Mouse (Mus musculus): ENCODE data around the gene Rac1. TPM values are rescaled to one million over a fixed set of nuclear protein-coding genes. Genes with fewer than 3 reads are reported as not detected.

Rac1 gene
- polyA plus RNA-seq, 1 experiment from 2014 or later = 475 TPM

DNA sequence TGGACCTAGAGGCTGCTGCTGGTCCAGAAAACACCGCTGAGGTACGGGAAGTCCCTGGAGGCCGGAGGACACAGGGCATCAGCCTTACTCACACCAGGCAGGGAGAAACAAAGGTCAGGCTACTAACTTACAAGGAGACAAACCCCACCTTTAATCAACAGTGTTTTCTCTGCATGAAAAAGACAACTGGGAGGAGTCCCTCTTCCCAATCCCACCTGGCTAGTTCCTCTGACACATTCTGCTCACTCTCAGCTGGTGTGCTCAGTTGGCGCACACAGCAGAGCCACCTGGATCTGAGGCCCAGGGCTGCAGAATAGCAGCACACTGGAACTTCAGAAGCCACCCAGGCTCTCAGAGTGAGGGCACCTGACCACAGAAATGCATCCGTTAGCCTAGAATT is 13.0 kb downstream of the Rac1 start:
- Histone ChIP-seq H3K4me2 (ENCODE audit: low read depth, low read length) (no peak overlapping the region), H3K27ac (ENCODE audit: low read length) (no peak overlapping the region), H3K9ac (ENCODE audit: low read length) (no peak overlapping the region), H3K4me1 (replicated peaks; ENCODE audit: control insufficient read depth, insufficient read depth, low read length) (peaks cover 21% of the 10 kb centered on the region), H3K27me3 (ENCODE audit: control insufficient read depth, insufficient read depth, low read depth, low read length) (no peaks in the 10 kb centered on the region), H3K4me3 (ENCODE audit: low read length) (no peak overlapping the region), H3K36me3 (ENCODE audit: control insufficient read depth, insufficient read depth, low read length) (peaks cover 35% of the 10 kb centered on the region), H3K9me3 (ENCODE audit: control insufficient read depth, low read length) (no peaks in the 10 kb centered on the region)
- WGBS = 93% methylated on average over 5 of the region's 5 CpGs
- ATAC-seq (ENCODE audit: low read depth) = no peak

DNA sequence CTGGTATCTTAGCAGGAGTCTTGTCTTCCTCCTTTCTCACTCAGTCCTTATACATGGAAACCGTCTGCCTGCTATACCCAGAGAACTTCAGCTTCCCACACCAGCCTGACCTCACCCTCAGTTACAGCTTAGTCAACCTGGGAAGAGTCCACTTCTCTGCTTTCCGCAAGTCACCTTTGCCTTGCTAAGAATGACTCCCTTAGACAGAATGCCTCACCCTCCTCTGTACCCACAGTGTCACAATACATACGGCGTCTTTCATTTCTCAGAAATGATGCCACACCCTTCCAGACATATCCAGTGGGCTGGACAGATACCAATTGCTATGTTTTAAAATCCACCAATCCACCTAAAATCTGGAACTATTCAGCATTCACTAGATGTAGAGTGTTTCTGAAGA is 15.5 kb downstream of the Rac1 start:
- Histone ChIP-seq H3K27ac (ENCODE audit: low read length) (no peak overlapping the region), H3K27me3 (ENCODE audit: control insufficient read depth, insufficient read depth, low read depth, low read length) (no peaks in the 10 kb centered on the region), H3K36me3 (ENCODE audit: control insufficient read depth, insufficient read depth, low read length) (peaks cover 35% of the 10 kb centered on the region), H3K4me2 (ENCODE audit: low read depth, low read length) (no peak overlapping the region), H3K4me3 (ENCODE audit: low read length) (no peak overlapping the region), H3K9me3 (ENCODE audit: control insufficient read depth, low read length) (no peaks in the 10 kb centered on the region), H3K4me1 (replicated peaks; ENCODE audit: control insufficient read depth, insufficient read depth, low read length) (peaks cover 5% of the 10 kb centered on the region; the same call in 1 of the 2 replicates), H3K9ac (ENCODE audit: low read length) (no peak overlapping the region)
- 79% methylated on average over 4 of the region's 4 CpGs for WGBS
- no peak for ATAC-seq (ENCODE audit: low read depth)

DNA sequence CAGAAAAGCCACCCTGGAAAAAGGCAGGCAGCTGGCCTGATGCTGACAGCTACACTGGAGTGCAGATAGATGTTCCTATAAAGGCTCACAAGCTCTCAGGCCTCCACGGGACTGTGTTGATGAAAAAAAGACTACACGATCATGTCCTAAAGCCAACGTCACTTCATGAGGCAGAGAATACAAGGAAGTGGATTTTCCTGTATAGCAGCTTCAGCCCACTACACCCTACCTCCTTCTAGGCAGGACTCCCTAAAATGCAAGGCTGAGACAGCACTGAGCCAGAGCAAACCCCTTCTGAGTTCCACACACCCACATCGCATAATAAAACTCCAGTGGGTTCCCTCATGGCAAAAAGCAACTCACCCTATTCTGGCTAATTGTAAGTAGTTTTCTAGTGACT is 16.3 kb downstream of the Rac1 start:
- Histone ChIP-seq H3K27me3 (ENCODE audit: control insufficient read depth, insufficient read depth, low read depth, low read length) (no peaks in the 10 kb centered on the region), H3K9ac (ENCODE audit: low read length) (no peak overlapping the region), H3K4me3 (ENCODE audit: low read length) (no peak overlapping the region), H3K4me1 (replicated peaks; ENCODE audit: control insufficient read depth, insufficient read depth, low read length) (peaks cover 5% of the 10 kb centered on the region; the same call in 1 of the 2 replicates), H3K27ac (ENCODE audit: low read length) (no peak overlapping the region), H3K4me2 (ENCODE audit: low read depth, low read length) (no peak overlapping the region), H3K9me3 (ENCODE audit: control insufficient read depth, low read length) (no peaks in the 10 kb centered on the region), H3K36me3 (ENCODE audit: control insufficient read depth, insufficient read depth, low read length) (peaks cover 37% of the 10 kb centered on the region)
- ATAC-seq (ENCODE audit: low read depth) = no peak
- 41% methylated on average over 4 of the region's 4 CpGs for WGBS

DNA sequence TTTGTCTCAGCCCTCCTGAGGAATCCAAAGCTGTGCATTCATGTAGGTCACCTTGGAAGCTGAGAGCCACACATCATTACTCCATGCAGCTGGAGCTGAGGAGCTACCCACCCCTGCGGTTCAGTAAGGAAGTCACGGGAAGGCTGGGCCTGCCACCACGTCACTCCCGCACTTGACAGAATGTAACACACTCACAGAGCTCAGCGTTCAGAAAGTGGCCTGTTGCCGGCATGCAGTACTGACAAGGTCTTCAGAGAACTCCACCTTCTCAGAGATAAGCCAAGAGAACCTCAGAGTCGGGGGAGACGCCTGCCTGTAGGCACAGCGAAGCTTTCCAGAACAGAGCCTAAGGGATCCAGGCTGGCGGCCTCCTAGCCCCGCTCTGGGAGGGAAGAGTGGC is 18.1 kb downstream of the Rac1 start:
- Histone ChIP-seq H3K9ac (ENCODE audit: low read length) (0 out of 2 replicates have a peak overlapping the region, but pooled peaks have one; percentile 12), H3K9me3 (ENCODE audit: control insufficient read depth, low read length) (no peaks in the 10 kb centered on the region), H3K4me1 (replicated peaks; ENCODE audit: control insufficient read depth, insufficient read depth, low read length) (peaks cover 5% of the 10 kb centered on the region; the same call in 1 of the 2 replicates), H3K4me2 (ENCODE audit: low read depth, low read length) (no peak overlapping the region), H3K4me3 (ENCODE audit: low read length) (no peak overlapping the region), H3K36me3 (ENCODE audit: control insufficient read depth, insufficient read depth, low read length) (peaks cover 35% of the 10 kb centered on the region), H3K27ac (ENCODE audit: low read length) (no peak overlapping the region), H3K27me3 (ENCODE audit: control insufficient read depth, insufficient read depth, low read depth, low read length) (no peaks in the 10 kb centered on the region)
- 50% methylated on average over 11 of the region's 11 CpGs for WGBS
- ATAC-seq (ENCODE audit: low read depth) = peak; percentile 37; the same call in 1 of the 2 replicates

DNA sequence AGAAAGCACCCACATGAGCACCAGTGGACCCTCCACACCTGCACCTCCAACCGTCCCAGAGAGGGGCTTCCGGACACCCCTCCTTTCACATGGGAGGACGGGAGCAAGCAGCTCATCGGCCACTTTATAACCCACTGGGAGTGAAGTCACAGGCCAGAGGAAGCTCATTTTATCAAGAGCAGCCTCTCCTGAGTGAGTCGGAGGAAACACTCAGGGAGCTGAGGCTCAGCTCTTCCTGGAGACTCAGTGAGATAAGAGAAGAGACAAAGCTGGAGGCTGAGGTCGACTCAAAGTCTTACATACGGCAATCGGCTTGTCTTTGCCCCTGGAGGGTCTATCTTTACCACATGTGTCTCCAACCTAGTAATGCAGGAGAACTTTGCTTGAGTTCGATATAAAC is 18.5 kb downstream of the Rac1 start:
- no peak for ATAC-seq (ENCODE audit: low read depth)
- no peak overlapping the region for H3K4me2 ChIP-seq (ENCODE audit: low read depth, low read length)
- H3K27ac ChIP-seq (ENCODE audit: low read length) = no peak overlapping the region
- no peak overlapping the region for H3K4me3 ChIP-seq (ENCODE audit: low read length)
- H3K9ac ChIP-seq (ENCODE audit: low read length) = no peak overlapping the region
- H3K4me1 ChIP-seq (replicated peaks; ENCODE audit: control insufficient read depth, insufficient read depth, low read length) = peaks cover 5% of the 10 kb centered on the region; the same call in 1 of the 2 replicates
- no peaks in the 10 kb centered on the region for H3K9me3 ChIP-seq (ENCODE audit: control insufficient read depth, low read length)
- no peaks in the 10 kb centered on the region for H3K27me3 ChIP-seq (ENCODE audit: control insufficient read depth, insufficient read depth, low read depth, low read length)
- H3K36me3 ChIP-seq (ENCODE audit: control insufficient read depth, insufficient read depth, low read length) = peaks cover 36% of the 10 kb centered on the region
- 57% methylated on average over 9 of the region's 9 CpGs for WGBS

DNA sequence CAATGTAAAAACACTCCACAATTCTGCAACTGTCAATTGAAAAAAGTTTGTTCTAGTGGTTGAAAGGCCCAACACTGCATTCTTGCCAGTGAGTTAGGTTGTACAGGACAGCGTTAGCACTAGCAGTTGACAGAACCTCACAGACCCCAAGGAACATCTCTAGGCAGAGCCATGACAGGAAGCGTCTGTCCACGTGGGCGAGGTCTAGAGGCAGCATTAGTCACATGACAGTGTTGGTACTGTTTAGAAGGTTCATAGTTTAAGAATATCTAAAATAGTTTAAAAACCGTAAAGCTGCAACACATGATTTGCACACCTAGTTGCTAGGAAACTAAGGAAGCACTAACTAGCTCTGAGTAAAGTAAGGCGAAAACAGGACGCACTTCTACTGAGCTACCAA is 22.3 kb downstream of the Rac1 start:
- 74% methylated on average over 7 of the region's 7 CpGs for WGBS
- H3K27ac ChIP-seq (ENCODE audit: low read length) = no peak overlapping the region
- no peak overlapping the region for H3K4me2 ChIP-seq (ENCODE audit: low read depth, low read length)
- no peak overlapping the region for H3K4me3 ChIP-seq (ENCODE audit: low read length)
- peaks cover 3% of the 10 kb centered on the region; the same call in 1 of the 2 replicates for H3K4me1 ChIP-seq (replicated peaks; ENCODE audit: control insufficient read depth, insufficient read depth, low read length)
- H3K27me3 ChIP-seq (ENCODE audit: control insufficient read depth, insufficient read depth, low read depth, low read length) = no peaks in the 10 kb centered on the region
- H3K36me3 ChIP-seq (ENCODE audit: control insufficient read depth, insufficient read depth, low read length) = peaks cover 21% of the 10 kb centered on the region
- H3K9me3 ChIP-seq (ENCODE audit: control insufficient read depth, low read length) = no peaks in the 10 kb centered on the region
- ATAC-seq (ENCODE audit: low read depth) = no peak
- no peak overlapping the region for H3K9ac ChIP-seq (ENCODE audit: low read length)

DNA sequence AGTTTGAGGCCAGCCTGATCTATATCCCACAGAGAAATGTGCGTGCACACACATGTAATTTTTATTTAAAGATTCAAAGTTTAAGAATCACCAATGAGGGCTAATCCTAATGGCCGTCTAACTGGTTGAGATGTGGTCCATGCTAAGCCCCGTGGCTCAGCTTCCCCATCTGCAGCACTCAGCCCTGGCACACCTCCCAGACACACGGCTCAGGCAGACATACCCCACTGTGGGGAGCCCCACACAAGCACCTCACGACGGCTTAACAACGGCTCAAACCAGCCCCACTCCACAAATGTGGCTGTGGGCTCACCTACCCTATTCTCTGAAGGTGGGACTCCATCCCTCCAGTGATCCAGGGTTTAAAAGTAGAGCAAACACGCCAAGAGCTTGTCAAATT is 22.8 kb downstream of the Rac1 start:
- WGBS = 84% methylated on average over 8 of the region's 8 CpGs
- Histone ChIP-seq H3K4me1 (replicated peaks; ENCODE audit: control insufficient read depth, insufficient read depth, low read length) (peaks cover 3% of the 10 kb centered on the region; the same call in 1 of the 2 replicates), H3K9me3 (ENCODE audit: control insufficient read depth, low read length) (no peaks in the 10 kb centered on the region), H3K4me3 (ENCODE audit: low read length) (no peak overlapping the region), H3K4me2 (ENCODE audit: low read depth, low read length) (no peak overlapping the region), H3K27ac (ENCODE audit: low read length) (no peak overlapping the region), H3K9ac (ENCODE audit: low read length) (no peak overlapping the region), H3K36me3 (ENCODE audit: control insufficient read depth, insufficient read depth, low read length) (peaks cover 21% of the 10 kb centered on the region), H3K27me3 (ENCODE audit: control insufficient read depth, insufficient read depth, low read depth, low read length) (no peaks in the 10 kb centered on the region)
- ATAC-seq (ENCODE audit: low read depth) = no peak

DNA sequence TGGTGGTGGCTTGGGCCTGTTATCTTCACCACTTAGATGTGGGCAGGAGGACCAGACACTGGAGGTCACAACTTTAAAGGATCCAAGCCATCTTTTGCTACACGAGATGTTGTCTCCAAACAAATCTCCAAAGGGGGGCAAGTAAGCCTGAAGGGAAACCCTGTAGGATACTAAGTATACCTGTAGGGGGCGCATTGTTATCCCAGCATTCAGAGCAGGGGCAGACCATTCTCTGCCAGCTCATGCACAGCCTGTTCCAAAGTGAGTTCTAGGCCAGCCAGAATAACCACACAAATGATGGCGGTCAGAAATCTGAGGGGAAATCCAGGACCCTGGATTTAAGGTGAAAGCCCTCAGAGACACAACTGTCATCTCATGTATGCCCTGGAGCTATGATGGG is 23.4 kb downstream of the Rac1 start:
- H3K4me1 ChIP-seq (replicated peaks; ENCODE audit: control insufficient read depth, insufficient read depth, low read length) = no peaks in the 10 kb centered on the region; the same call in 1 of the 2 replicates
- H3K9me3 ChIP-seq (ENCODE audit: control insufficient read depth, low read length) = no peaks in the 10 kb centered on the region
- WGBS = 67% methylated on average over 3 of the region's 3 CpGs
- no peak overlapping the region for H3K27ac ChIP-seq (ENCODE audit: low read length)
- H3K36me3 ChIP-seq (ENCODE audit: control insufficient read depth, insufficient read depth, low read length) = peaks cover 21% of the 10 kb centered on the region
- H3K27me3 ChIP-seq (ENCODE audit: control insufficient read depth, insufficient read depth, low read depth, low read length) = no peaks in the 10 kb centered on the region
- H3K4me3 ChIP-seq (ENCODE audit: low read length) = no peak overlapping the region
- no peak overlapping the region for H3K9ac ChIP-seq (ENCODE audit: low read length)
- ATAC-seq (ENCODE audit: low read depth) = no peak
- no peak overlapping the region for H3K4me2 ChIP-seq (ENCODE audit: low read depth, low read length)

DNA sequence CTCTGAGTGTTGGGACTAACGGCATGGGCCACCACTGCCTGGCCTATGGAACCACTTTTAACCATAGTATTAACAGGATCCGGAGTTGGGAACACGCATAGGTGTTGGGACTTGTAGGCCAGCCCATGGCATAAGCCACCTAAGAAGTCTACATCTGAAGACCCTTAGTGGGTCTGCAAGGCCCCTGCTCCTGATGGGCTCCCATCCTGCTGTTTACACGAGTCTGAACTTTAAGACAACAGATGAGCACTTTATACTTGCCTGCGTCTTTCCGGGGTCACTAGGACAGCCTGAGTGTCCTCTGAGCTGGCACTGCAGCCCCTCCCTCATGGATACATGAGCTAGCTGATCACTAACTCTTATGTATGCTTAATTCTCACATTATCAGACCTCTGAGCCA is 24.1 kb downstream of the Rac1 start:
- peaks cover 21% of the 10 kb centered on the region for H3K36me3 ChIP-seq (ENCODE audit: control insufficient read depth, insufficient read depth, low read length)

More for the DNA sequence above, 24.1 kb downstream of the Rac1 start:
- no peak overlapping the region for H3K27ac ChIP-seq (ENCODE audit: low read length)
- WGBS = 88% methylated on average over 6 of the region's 6 CpGs
- no peaks in the 10 kb centered on the region for H3K27me3 ChIP-seq (ENCODE audit: control insufficient read depth, insufficient read depth, low read depth, low read length)
- H3K4me2 ChIP-seq (ENCODE audit: low read depth, low read length) = no peak overlapping the region
- no peak for ATAC-seq (ENCODE audit: low read depth)
- no peak overlapping the region for H3K4me3 ChIP-seq (ENCODE audit: low read length)
- no peak overlapping the region for H3K9ac ChIP-seq (ENCODE audit: low read length)
- H3K9me3 ChIP-seq (ENCODE audit: control insufficient read depth, low read length) = no peaks in the 10 kb centered on the region
- no peaks in the 10 kb centered on the region for H3K4me1 ChIP-seq (replicated peaks; ENCODE audit: control insufficient read depth, insufficient read depth, low read length)

Measured in lung, embryonic 16.5 days (tissue).